8 mouse cellular contexts compared by ENCODE assay signal in the genomic region with DNA sequence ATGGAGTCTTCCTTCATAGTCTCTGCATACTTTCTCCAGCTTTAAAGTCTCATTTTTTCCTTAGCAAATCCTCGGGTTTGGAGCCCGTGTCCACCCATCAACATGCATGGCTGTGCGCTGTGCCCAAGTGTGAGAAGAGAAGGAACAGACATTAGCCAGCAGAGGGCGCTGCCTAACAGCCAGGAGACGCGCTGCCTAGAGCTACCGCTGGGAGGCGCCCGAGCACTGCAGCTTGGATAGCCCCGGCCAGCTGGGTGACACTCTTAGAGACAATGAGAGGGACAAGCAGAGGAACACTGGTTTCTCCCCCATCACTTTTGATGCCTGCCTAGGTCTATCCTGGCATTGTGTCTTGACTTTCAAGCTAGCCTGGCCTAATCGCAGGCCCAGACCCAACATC. TPM values are rescaled to one million over a fixed set of nuclear protein-coding genes. Genes with fewer than 3 reads are reported as not detected.
A peak's percentile ranks its signal among the peaks of the same experiment; 100 is the strongest.
DNase-seq lines count a peak whose midpoint lies in the region; ATAC-seq and TF ChIP-seq lines count a peak whose summit lies in the region.

No protein-coding gene starts in this region.

- 7% methylated on average over 11 of the region's 11 CpGs for WGBS in forebrain, embryonic 14.5 days
- 2% methylated on average over 11 of the region's 11 CpGs for WGBS in large intestine, adult 2 months
- 3% methylated on average over 11 of the region's 11 CpGs for WGBS in liver, embryonic 16.5 days (ENCODE audit: insufficient replicate concordance)
- WGBS in neural tube, embryonic 13.5 days, result 10% methylated on average over 11 of the region's 11 CpGs

- H3K9me3 ChIP-seq in CH12.LX (replicated peaks; ENCODE audit: low read length), result no peaks in the 10 kb centered on the region
- H3K9me3 ChIP-seq in forebrain, embryonic 14.5 days (replicated peaks; ENCODE audit: control insufficient read depth, low read length), result no peaks in the 10 kb centered on the region
- H3K9me3 ChIP-seq in liver, embryonic 16.5 days (replicated peaks; ENCODE audit: control insufficient read depth, low read length), result no peaks in the 10 kb centered on the region
- H3K9me3 ChIP-seq in neural tube, embryonic 13.5 days, result no peaks in the 10 kb centered on the region

- no peak; the same call in none of the 2 replicates for TF ChIP-seq RAD21 in CH12.LX (IDR thresholded peaks at IDR 0.05; ENCODE audit: low read depth, low read length)

- DNase-seq in CH12.LX (ENCODE audit: extremely low read depth), result peak; percentile 85
- peak; percentile 75 for DNase-seq in c-Kit-positive CD71-positive TER-119-positive erythroid progenitor cells, embryonic 14.5 days (ENCODE audit: low spot score)
- DNase-seq in forebrain, embryonic 14.5 days (ENCODE audit: low spot score), result peak; percentile 83
- DNase-seq in heart, postnatal 14 days, result peak; percentile 92 to 96
- DNase-seq in large intestine, adult 2 months (ENCODE audit: low read depth, low spot score), result peak; percentile 50
- DNase-seq in telencephalon, adult 2 months (ENCODE audit: low read depth, low spot score), result peak; percentile 56

- in situ Hi-C loops in CH12.LX (cut with MboI; ENCODE audit: low pct_ligation_motif_present, low pct_unique_long_range_greater_than_20kb, low sequenced_read_pairs), result loop anchor here (5.0 to 25.0 kb wide), 2 partner anchors 228 to 624 kb away; a partner anchor contains a TSS

- no peak for TF ChIP-seq POLR2A in CH12.LX (IDR thresholded peaks at IDR 0.05; ENCODE audit: low read depth, low read length)

- H3K79me2 ChIP-seq in CH12.LX (replicated peaks; ENCODE audit: control insufficient read depth, extremely low read depth, insufficient read depth, poor library complexity, severe bottlenecking), result no peaks in the 10 kb centered on the region

- peak; percentile 83 for ATAC-seq in forebrain, embryonic 14.5 days
- peak; percentile 58 for ATAC-seq in liver, embryonic 16.5 days (ENCODE audit: low read depth)
- peak; percentile 85 for ATAC-seq in neural tube, embryonic 13.5 days (ENCODE audit: low read depth)

- peaks cover 14 to 24% of the 10 kb centered on the region in 2 experiments for H3K4me1 ChIP-seq in CH12.LX (ENCODE audit: control insufficient read depth in 1 of 2, insufficient read depth in 2 of 2)
- peaks cover 3% of the 10 kb centered on the region; the same call in 1 of the 2 replicates for H3K4me1 ChIP-seq in forebrain, embryonic 14.5 days (ENCODE audit: control insufficient read depth, insufficient read depth, low read length)
- H3K4me1 ChIP-seq in liver, embryonic 16.5 days (ENCODE audit: control insufficient read depth, low read depth, low read length), result no peaks in the 10 kb centered on the region
- H3K4me1 ChIP-seq in neural tube, embryonic 13.5 days (replicated peaks), result peaks cover 7% of the 10 kb centered on the region

- TF ChIP-seq EP300 in CH12.LX (IDR thresholded peaks at IDR 0.05; ENCODE audit: low read length), result no peak

- H3K4me3 ChIP-seq in CH12.LX (replicated peaks in 1 of 3; ENCODE audit: low read depth in 2 of 3, low read length in 2 of 3, poor library complexity in 1 of 3), result no peak overlapping the region
- no peak overlapping the region for H3K4me3 ChIP-seq in forebrain, embryonic 14.5 days (ENCODE audit: low read depth, low read length)
- no peak overlapping the region for H3K4me3 ChIP-seq in liver, embryonic 16.5 days (ENCODE audit: low read depth, low read length)
- no peak overlapping the region for H3K4me3 ChIP-seq in neural tube, embryonic 13.5 days

- dilution Hi-C loops in CH12.LX (cut with MboI; ENCODE audit: extremely low pct_ligation_motif_present, extremely low pct_unique_long_range_greater_than_20kb, low sequenced_read_pairs), result no loop called here

- H3K9ac ChIP-seq in CH12.LX (ENCODE audit: insufficient read depth, low read depth), result no peak overlapping the region
- H3K9ac ChIP-seq in forebrain, embryonic 14.5 days (ENCODE audit: low read length), result 0 out of 2 replicates have a peak overlapping the region, but pooled peaks have one; percentile 21
- H3K9ac ChIP-seq in liver, embryonic 16.5 days (ENCODE audit: low read depth, low read length), result no peak overlapping the region
- H3K9ac ChIP-seq in neural tube, embryonic 13.5 days, result no peak overlapping the region

- peak; percentile 94 to 100 for TF ChIP-seq CTCF in CH12.LX (conservative IDR thresholded peaks at IDR 0.05 in 1 of 2, IDR thresholded peaks at IDR 0.05 in 1 of 2; ENCODE audit: low read depth in 2 of 2, low read length in 2 of 2)

- no peak overlapping the region; the same call in 1 of the 2 replicates for H3K4me2 ChIP-seq in CH12.LX (ENCODE audit: insufficient read depth, low read depth, poor library complexity, severe bottlenecking)
- H3K4me2 ChIP-seq in forebrain, embryonic 14.5 days (ENCODE audit: low read length), result no peak overlapping the region
- H3K4me2 ChIP-seq in liver, embryonic 16.5 days (ENCODE audit: low read depth, low read length), result no peak overlapping the region
- H3K4me2 ChIP-seq in neural tube, embryonic 13.5 days, result no peak overlapping the region

- H3K27ac ChIP-seq in CH12.LX (ENCODE audit: insufficient read depth, low read depth), result peak overlapping the region; percentile 53; the same call in 1 of the 2 replicates
- no peak overlapping the region for H3K27ac ChIP-seq in forebrain, embryonic 14.5 days (ENCODE audit: low read depth, low read length)
- H3K27ac ChIP-seq in liver, embryonic 16.5 days (ENCODE audit: low read length), result no peak overlapping the region
- no peak overlapping the region for H3K27ac ChIP-seq in neural tube, embryonic 13.5 days (replicated peaks)

- no peaks in the 10 kb centered on the region for H3K27me3 ChIP-seq in CH12.LX (replicated peaks)
- no peaks in the 10 kb centered on the region for H3K27me3 ChIP-seq in forebrain, embryonic 14.5 days (replicated peaks; ENCODE audit: control insufficient read depth, insufficient read depth, low read length)
- H3K27me3 ChIP-seq in liver, embryonic 16.5 days (ENCODE audit: control insufficient read depth, insufficient read depth, low read depth, low read length), result no peaks in the 10 kb centered on the region
- H3K27me3 ChIP-seq in neural tube, embryonic 13.5 days, result no peaks in the 10 kb centered on the region

- intact Hi-C loops in heart, postnatal 14 days (cut with DNase I), result loop anchor here (1.0 kb wide), 2 partner anchors 226 to 252 kb away; no protein-coding TSS in a partner anchor

- no peaks in the 10 kb centered on the region for H3K36me3 ChIP-seq in CH12.LX (replicated peaks in 1 of 2; ENCODE audit: control insufficient read depth in 1 of 2, insufficient read depth in 1 of 2, low read length in 1 of 2)
- H3K36me3 ChIP-seq in forebrain, embryonic 14.5 days (ENCODE audit: control insufficient read depth, insufficient read depth, low read length), result no peaks in the 10 kb centered on the region
- H3K36me3 ChIP-seq in liver, embryonic 16.5 days (ENCODE audit: control insufficient read depth, insufficient read depth), result no peaks in the 10 kb centered on the region
- no peaks in the 10 kb centered on the region for H3K36me3 ChIP-seq in neural tube, embryonic 13.5 days

TF ChIP-seq in CH12.LX, 34 proteins besides CTCF, POLR2A, EP300 and RAD21 (continues in another document):
- peak; percentile 67 for TF ChIP-seq MAX (IDR thresholded peaks at IDR 0.05; ENCODE audit: low read length)
- TF ChIP-seq GABPA (IDR thresholded peaks at IDR 0.05; ENCODE audit: insufficient replicate concordance, low read depth, low read length), result no peak
- TF ChIP-seq KAT2A (IDR thresholded peaks at IDR 0.05; ENCODE audit: insufficient replicate concordance, low read length), result no peak
- peak; percentile 80 for TF ChIP-seq MXI1 (IDR thresholded peaks at IDR 0.05; ENCODE audit: low read depth, low read length)
- no peak for TF ChIP-seq CHD2 (IDR thresholded peaks at IDR 0.05; ENCODE audit: low read length)
- 0 out of 2 replicates have a peak, but pooled peaks have one; percentile 15 for TF ChIP-seq MAFK (IDR thresholded peaks at IDR 0.05; ENCODE audit: insufficient replicate concordance, low read length)
- TF ChIP-seq MAZ (IDR thresholded peaks at IDR 0.05; ENCODE audit: low read depth, low read length), result peak; percentile 86; the same call in 1 of the 2 replicates
- TF ChIP-seq NELFE (IDR thresholded peaks at IDR 0.05; ENCODE audit: low read depth, low read length), result peak; percentile 98
- TF ChIP-seq NRF1 (IDR thresholded peaks at IDR 0.05; ENCODE audit: low read depth, low read length), result peak; percentile 49
- TF ChIP-seq JUND (conservative IDR thresholded peaks at IDR 0.05; ENCODE audit: low read depth, low read length), result 0 out of 2 replicates have a peak, but pooled peaks have one; percentile 52
- no peak for TF ChIP-seq JUN (IDR thresholded peaks at IDR 0.05; ENCODE audit: insufficient read depth, low read depth, low read length)
- TF ChIP-seq PAX5 (IDR thresholded peaks at IDR 0.05; ENCODE audit: low read length), result no peak
- TF ChIP-seq MEF2A (IDR thresholded peaks at IDR 0.05; ENCODE audit: borderline replicate concordance, low read depth, low read length), result peak; percentile 86
- TF ChIP-seq USF2 (conservative IDR thresholded peaks at IDR 0.05; ENCODE audit: low read depth, low read length), result no peak
- no peak; the same call in 1 of the 2 replicates for TF ChIP-seq E2F4 (IDR thresholded peaks at IDR 0.05; ENCODE audit: insufficient replicate concordance, low read depth, low read length)
- peak; percentile 46 for TF ChIP-seq BHLHE40 (IDR thresholded peaks at IDR 0.05; ENCODE audit: low read depth, low read length)
- peak; percentile 100 for TF ChIP-seq ZC3H11A (IDR thresholded peaks at IDR 0.05; ENCODE audit: low read depth, low read length)
- peak; percentile 90 for TF ChIP-seq SIN3A (IDR thresholded peaks at IDR 0.05; ENCODE audit: low read length)
- peak; percentile 81 for TF ChIP-seq IRF4 (IDR thresholded peaks at IDR 0.05; ENCODE audit: low read depth, low read length)
- 0 out of 2 replicates have a peak, but pooled peaks have one; percentile 20 for TF ChIP-seq UBTF (IDR thresholded peaks at IDR 0.05; ENCODE audit: low read depth, low read length)
- TF ChIP-seq MYC (IDR thresholded peaks at IDR 0.05; ENCODE audit: low read depth, low read length), result 0 out of 2 replicates have a peak, but pooled peaks have one; percentile 11
- TF ChIP-seq ZMIZ1 (IDR thresholded peaks at IDR 0.05; ENCODE audit: low read depth, low read length), result no peak
- TF ChIP-seq USF1 (IDR thresholded peaks at IDR 0.05; ENCODE audit: low read depth, low read length), result no peak

RNA-seq across cellular contexts. Expression of a gene that starts 46.0 kb away (rescaled TPM):
- 113 and 133 TPM in 2 replicates for total RNA-seq in CH12.LX (2012; rRNA removed)
- total RNA-seq in CH12.LX (2014; rRNA removed), result 136 and 142 TPM in 2 replicates
- 78.4 and 79.1 TPM in 2 replicates for polyA plus RNA-seq in CH12.LX (2012; ENCODE audit: insufficient read length, low read depth)
- 68.9 and 72.4 TPM in 2 replicates for polyA plus RNA-seq in forebrain, embryonic 14.5 days (2014; fragmentation: Nextera tagmentation; extraction: Ambion mirVana)
- total RNA-seq in heart, postnatal 14 days (2021), result 10 to 100 TPM; 26.5 to 34.2 TPM
- polyA plus RNA-seq in large intestine, adult 2 months (2012; rRNA removed), result 30.8 and 34.7 TPM in 2 replicates
- 211 and 250 TPM in 2 replicates for polyA plus RNA-seq in liver, embryonic 16.5 days (2015; fragmentation: Nextera tagmentation; extraction: Ambion mirVana)
- polyA plus RNA-seq in neural tube, embryonic 13.5 days (2015; fragmentation: Nextera tagmentation; extraction: Ambion mirVana), result 30.1 and 39.2 TPM in 2 replicates
